Mouse (Mus musculus): ENCODE data around the gene Neurog3. TPM values are rescaled to one million over a fixed set of nuclear protein-coding genes. Genes with fewer than 3 reads are reported as not detected.
A peak's percentile ranks its signal among the peaks of the same experiment; 100 is the strongest.

Gene Neurog3
- polyA plus RNA-seq, 1 experiment from 2014 or later, result not detected

GRCm38 (mm10) chr10:62101504-62102439 lies 31.1 kb upstream of the Neurog3 start:
- Histone ChIP-seq H3K4me3 (replicated peaks; ENCODE audit: low read length) (no peak overlapping the region), H3K4me2 (replicated peaks) (peak overlapping the region; percentile 11; the same call in 1 of the 2 replicates), H3K4me1 (replicated peaks; ENCODE audit: control insufficient read depth, insufficient read depth, low read length) (peaks cover 24% of the 10 kb centered on the region), H3K27me3 (ENCODE audit: control insufficient read depth, insufficient read depth, low read length) (no peaks in the 10 kb centered on the region; the same call in 1 of the 2 replicates), H3K27ac (peak overlapping the region; percentile 97), H3K9me3 (ENCODE audit: control insufficient read depth, low read length) (no peaks in the 10 kb centered on the region), H3K36me3 (replicated peaks; ENCODE audit: control insufficient read depth, insufficient read depth) (no peaks in the 10 kb centered on the region), H3K9ac (0 out of 2 replicates have a peak overlapping the region, but pooled peaks have one; percentile 6)
- WGBS, result 8% methylated on average over 7 of the region's 7 CpGs
- ATAC-seq (ENCODE audit: low FRiP score) (peak; percentile 81), DNase-seq (ENCODE audit: low spot score) (peak; percentile 90)

GRCm38 (mm10) chr10:62104835-62105576 lies 27.9 kb upstream of the Neurog3 start:
- ATAC-seq (ENCODE audit: low FRiP score) (no peak), DNase-seq (ENCODE audit: low spot score) (peak; percentile 86)
- no peak overlapping the region for H3K27ac ChIP-seq
- no peak overlapping the region for H3K9ac ChIP-seq
- no peaks in the 10 kb centered on the region for H3K9me3 ChIP-seq (ENCODE audit: control insufficient read depth, low read length)
- WGBS, result 32% methylated on average over 7 of the region's 7 CpGs
- peaks cover 29% of the 10 kb centered on the region for H3K4me1 ChIP-seq (replicated peaks; ENCODE audit: control insufficient read depth, insufficient read depth, low read length)
- peaks cover 13% of the 10 kb centered on the region; the same call in 1 of the 2 replicates for H3K27me3 ChIP-seq (ENCODE audit: control insufficient read depth, insufficient read depth, low read length)
- H3K36me3 ChIP-seq (replicated peaks; ENCODE audit: control insufficient read depth, insufficient read depth), result peaks cover 10% of the 10 kb centered on the region; the same call in 1 of the 2 replicates
- H3K4me3 ChIP-seq (replicated peaks; ENCODE audit: low read length), result no peak overlapping the region
- no peak overlapping the region for H3K4me2 ChIP-seq (replicated peaks)

GRCm38 (mm10) chr10:62107048-62107447 lies 25.8 kb upstream of the Neurog3 start:
- 51% methylated on average over 9 of the region's 9 CpGs for WGBS
- H3K9ac ChIP-seq, result no peak overlapping the region
- ATAC-seq (ENCODE audit: low FRiP score), result no peak

GRCm38 (mm10) chr10:62110504-62111206 lies 22.2 kb upstream of the Neurog3 start:
- peaks cover 10% of the 10 kb centered on the region; the same call in 1 of the 2 replicates for H3K36me3 ChIP-seq (replicated peaks; ENCODE audit: control insufficient read depth, insufficient read depth)
- ATAC-seq (ENCODE audit: low FRiP score) (peak; percentile 79), DNase-seq (ENCODE audit: low spot score) (peak; percentile 87)
- H3K9me3 ChIP-seq (ENCODE audit: control insufficient read depth, low read length), result no peaks in the 10 kb centered on the region
- H3K4me1 ChIP-seq (replicated peaks; ENCODE audit: control insufficient read depth, insufficient read depth, low read length), result peaks cover 22% of the 10 kb centered on the region
- peak overlapping the region; percentile 77 for H3K9ac ChIP-seq
- H3K4me3 ChIP-seq (replicated peaks; ENCODE audit: low read length), result peak overlapping the region; percentile 54
- H3K27ac ChIP-seq, result no peak overlapping the region
- under 1% methylated on average over 57 of the region's 57 CpGs for WGBS
- H3K4me2 ChIP-seq (replicated peaks), result peak overlapping the region; percentile 98
- H3K27me3 ChIP-seq (ENCODE audit: control insufficient read depth, insufficient read depth, low read length), result peaks cover 26% of the 10 kb centered on the region; the same call in 1 of the 2 replicates

More at GRCm38 (mm10) chr10:62107048-62107447, 25.8 kb upstream of the Neurog3 start:
- Histone ChIP-seq H3K9me3 (ENCODE audit: control insufficient read depth, low read length) (no peaks in the 10 kb centered on the region), H3K27me3 (ENCODE audit: control insufficient read depth, insufficient read depth, low read length) (peaks cover 26% of the 10 kb centered on the region; the same call in 1 of the 2 replicates), H3K4me1 (replicated peaks; ENCODE audit: control insufficient read depth, insufficient read depth, low read length) (peaks cover 16% of the 10 kb centered on the region), H3K4me2 (replicated peaks) (no peak overlapping the region), H3K4me3 (replicated peaks; ENCODE audit: low read length) (no peak overlapping the region), H3K36me3 (replicated peaks; ENCODE audit: control insufficient read depth, insufficient read depth) (peaks cover 10% of the 10 kb centered on the region; the same call in 1 of the 2 replicates), H3K27ac (no peak overlapping the region)
- no peak for DNase-seq (ENCODE audit: low spot score)

- ATAC-seq (ENCODE audit: low FRiP score) (peak; percentile 16; the same call in 1 of the 2 replicates), DNase-seq (ENCODE audit: low spot score) (no peak)
- 49% methylated on average over 6 of the region's 6 CpGs for WGBS
- peak overlapping the region; percentile 98 for H3K4me2 ChIP-seq (replicated peaks)
- peaks cover 26% of the 10 kb centered on the region; the same call in 1 of the 2 replicates for H3K27me3 ChIP-seq (ENCODE audit: control insufficient read depth, insufficient read depth, low read length)
- peak overlapping the region; percentile 54 for H3K4me3 ChIP-seq (replicated peaks; ENCODE audit: low read length)
- peaks cover 22% of the 10 kb centered on the region for H3K4me1 ChIP-seq (replicated peaks; ENCODE audit: control insufficient read depth, insufficient read depth, low read length)
- H3K9me3 ChIP-seq (ENCODE audit: control insufficient read depth, low read length), result no peaks in the 10 kb centered on the region
- H3K27ac ChIP-seq, result no peak overlapping the region
- H3K36me3 ChIP-seq (replicated peaks; ENCODE audit: control insufficient read depth, insufficient read depth), result peaks cover 10% of the 10 kb centered on the region; the same call in 1 of the 2 replicates
- peak overlapping the region; percentile 77; the same call in 1 of the 2 replicates for H3K9ac ChIP-seq
These were observed 21.7 kb upstream of the Neurog3 start for GRCm38 (mm10) chr10:62111207-62111576.

- no peak for DNase-seq (ENCODE audit: low spot score)
- Histone ChIP-seq H3K27me3 (ENCODE audit: control insufficient read depth, insufficient read depth, low read length) (peaks cover 22% of the 10 kb centered on the region; the same call in 1 of the 2 replicates), H3K36me3 (replicated peaks; ENCODE audit: control insufficient read depth, insufficient read depth) (no peaks in the 10 kb centered on the region), H3K4me1 (replicated peaks; ENCODE audit: control insufficient read depth, insufficient read depth, low read length) (peaks cover 22% of the 10 kb centered on the region), H3K4me2 (replicated peaks) (no peak overlapping the region), H3K9me3 (ENCODE audit: control insufficient read depth, low read length) (no peaks in the 10 kb centered on the region), H3K27ac (no peak overlapping the region), H3K4me3 (replicated peaks; ENCODE audit: low read length) (no peak overlapping the region), H3K9ac (no peak overlapping the region)
- WGBS, result 51% methylated on average over 9 of the region's 9 CpGs
- ATAC-seq (ENCODE audit: low FRiP score), result no peak
These were observed 18.8 kb upstream of the Neurog3 start for GRCm38 (mm10) chr10:62113865-62114647.

GRCm38 (mm10) chr10:62127137-62127536 lies 5.8 kb upstream of the Neurog3 start:
- Histone ChIP-seq H3K4me2 (replicated peaks) (no peak overlapping the region), H3K36me3 (replicated peaks; ENCODE audit: control insufficient read depth, insufficient read depth) (no peaks in the 10 kb centered on the region), H3K4me3 (replicated peaks; ENCODE audit: low read length) (no peak overlapping the region), H3K4me1 (replicated peaks; ENCODE audit: control insufficient read depth, insufficient read depth, low read length) (no peaks in the 10 kb centered on the region; the same call in 1 of the 2 replicates), H3K27me3 (ENCODE audit: control insufficient read depth, insufficient read depth, low read length) (peaks cover 63% of the 10 kb centered on the region), H3K9ac (no peak overlapping the region), H3K27ac (no peak overlapping the region), H3K9me3 (ENCODE audit: control insufficient read depth, low read length) (no peaks in the 10 kb centered on the region)
- no peak for ATAC-seq (ENCODE audit: low FRiP score)
- DNase-seq (ENCODE audit: low spot score), result no peak
- 38% methylated on average over 6 of the region's 6 CpGs for WGBS

GRCm38 (mm10) chr10:62127711-62128231 lies 5.1 kb upstream of the Neurog3 start:
- no peaks in the 10 kb centered on the region for H3K36me3 ChIP-seq (replicated peaks; ENCODE audit: control insufficient read depth, insufficient read depth)
- peaks cover 2% of the 10 kb centered on the region; the same call in 1 of the 2 replicates for H3K4me1 ChIP-seq (replicated peaks; ENCODE audit: control insufficient read depth, insufficient read depth, low read length)
- no peaks in the 10 kb centered on the region for H3K9me3 ChIP-seq (ENCODE audit: control insufficient read depth, low read length)
- 36% methylated on average over 21 of the region's 21 CpGs for WGBS
- H3K9ac ChIP-seq, result no peak overlapping the region
- DNase-seq (ENCODE audit: low spot score) (no peak), ATAC-seq (ENCODE audit: low FRiP score) (no peak)
- no peak overlapping the region for H3K27ac ChIP-seq
- no peak overlapping the region; the same call in 1 of the 2 replicates for H3K4me3 ChIP-seq (replicated peaks; ENCODE audit: low read length)
- peaks cover 69% of the 10 kb centered on the region for H3K27me3 ChIP-seq (ENCODE audit: control insufficient read depth, insufficient read depth, low read length)
- peak overlapping the region; percentile 40 for H3K4me2 ChIP-seq (replicated peaks)

Data from hindbrain, embryonic 14.5 days (tissue).